Mouse (Mus musculus) lung, embryonic 14.5 days (tissue): Measurements from ENCODE around the gene Rad9b. TPM values are rescaled to one million over a fixed set of nuclear protein-coding genes. Genes with fewer than 3 reads are reported as not detected.
A peak's percentile ranks its signal among the peaks of the same experiment; 100 is the strongest.

Experiments used
- ATAC-seq: fragments of 200-750 bp; cut with Nextera tagmentation; 2 replicates; pipeline ENCODE4 v1.8.0; 2017; ENCODE audit warnings: mild to moderate bottlenecking, moderate TSS enrichment, moderate library complexity; ENCODE audit not compliant: insufficient read depth
- DNase-seq: peaks from one replicate; pipeline ENCODE4 v3.0.0-alpha.2; 2015
- H3K27ac ChIP-seq: fragments of 300-500 bp; sonication (generic); 2 replicates; pipeline ENCODE4 v1.5.1; 2014; ENCODE audit warnings: low read depth, mild to moderate bottlenecking, moderate library complexity
- H3K27me3 ChIP-seq: fragments of 300-500 bp; sonication (generic); 2 replicates; pipeline ENCODE4 v1.6.1; 2014; ENCODE audit warnings: low read length, control low read depth; ENCODE audit not compliant: insufficient read depth
- H3K36me3 ChIP-seq: fragments of 300-500 bp; sonication (generic); 2 replicates; pipeline ENCODE4 v1.6.1; 2014; ENCODE audit warnings: control low read depth; ENCODE audit not compliant: insufficient read depth
- H3K4me1 ChIP-seq: fragments of 300-500 bp; sonication (generic); 2 replicates; pipeline ENCODE4 v1.6.1; 2014; ENCODE audit warnings: antibody characterized with exemption, control low read depth; ENCODE audit not compliant: insufficient read depth
- H3K4me2 ChIP-seq: fragments of 300-500 bp; sonication (generic); 2 replicates; pipeline ENCODE4 v1.6.1; 2014; ENCODE audit warnings: mild to moderate bottlenecking
- H3K4me3 ChIP-seq: fragments of 300-500 bp; sonication (generic); 2 replicates; pipeline ENCODE4 v1.5.1; 2014; ENCODE audit warnings: low read depth, low read length
- H3K9ac ChIP-seq: fragments of 300-500 bp; sonication (generic); 2 replicates; pipeline ENCODE4 v1.6.1; 2014
- H3K9me3 ChIP-seq: fragments of 300-500 bp; sonication (generic); 2 replicates; pipeline ENCODE4 v1.6.1; 2016; ENCODE audit warnings: low read depth, low read length, control low read depth
- CTCF ChIP-seq: IDR thresholded peaks from 2 replicates; pipeline ENCODE4 v1.5.1; 2016; ENCODE audit warnings: antibody characterized with exemption, low read depth
- WGBS: fragments of 180-500 bp; shearing (Covaris S2); extraction: QIAGEN DNeasy Blood & Tissue Kit; methylation state at CpG from one replicate; pipeline ENCODE4 v1.1.7; 2014; 5-methylcytosine and 5-hydroxymethylcytosine counted together
- polyA plus RNA-seq: library from polyadenylated mRNA; unstranded; fragments of >200 nt; fragmentation: Nextera tagmentation; extraction: Ambion mirVana; gene quantifications from 2 replicates; pipeline ENCODE4 v1.2.1, GENCODE M21; 2014

Gene Rad9b
- polyA plus RNA-seq, 1 experiment from 2014 or later, result 5.3 TPM

DNA sequence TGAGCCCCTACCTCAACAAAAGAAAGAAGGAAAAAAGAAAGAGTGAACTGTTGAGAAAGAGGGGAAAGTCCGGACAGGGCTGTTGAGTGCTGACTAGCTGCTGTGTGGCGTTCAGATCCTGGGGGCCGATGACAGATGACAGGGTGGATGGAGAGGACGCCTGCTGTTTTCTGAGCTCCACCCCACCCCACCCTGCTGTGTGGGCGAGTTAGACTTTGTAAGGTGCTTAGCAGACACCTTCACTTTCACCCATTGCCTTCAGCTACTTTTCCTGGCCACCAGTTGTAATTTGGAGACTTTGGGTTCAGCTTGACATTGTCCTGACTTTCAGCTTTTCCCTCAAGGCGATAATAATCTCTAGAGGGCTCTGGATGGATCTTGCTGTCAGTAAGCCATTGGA, 62.9 kb downstream of the Rad9b start:
- Histone ChIP-seq H3K4me3 (no peak overlapping the region), H3K4me1 (0 out of 2 replicates have a peak, but pooled peaks cover 3% of the 10 kb centered on the region), H3K4me2 (no peak overlapping the region), H3K27me3 (no peaks in the 10 kb centered on the region), H3K27ac (no peak overlapping the region), H3K9me3 (no peaks in the 10 kb centered on the region), H3K9ac (no peak overlapping the region), H3K36me3 (0 out of 2 replicates have a peak, but pooled peaks cover 5% of the 10 kb centered on the region)
- TF ChIP-seq CTCF, result no peak
- ATAC-seq, result no peak
- 47% methylated on average over 6 of the region's 6 CpGs for WGBS
- DNase-seq, result no peak

GRCm38 (mm10) chr5:122288147-122288811, 65.8 kb downstream of the Rad9b start:
- no peak for ATAC-seq
- H3K27me3 ChIP-seq, result no peaks in the 10 kb centered on the region
- no peak overlapping the region for H3K4me2 ChIP-seq
- no peaks in the 10 kb centered on the region for H3K9me3 ChIP-seq
- no peak overlapping the region for H3K4me3 ChIP-seq
- H3K36me3 ChIP-seq, result no peaks in the 10 kb centered on the region
- 82% methylated on average over 4 of the region's 4 CpGs for WGBS
- no peak overlapping the region for H3K9ac ChIP-seq
- no peak for TF ChIP-seq CTCF
- H3K27ac ChIP-seq, result no peak overlapping the region
- no peak for DNase-seq
- H3K4me1 ChIP-seq, result peaks cover 7% of the 10 kb centered on the region; the same call in 1 of the 2 replicates

DNA sequence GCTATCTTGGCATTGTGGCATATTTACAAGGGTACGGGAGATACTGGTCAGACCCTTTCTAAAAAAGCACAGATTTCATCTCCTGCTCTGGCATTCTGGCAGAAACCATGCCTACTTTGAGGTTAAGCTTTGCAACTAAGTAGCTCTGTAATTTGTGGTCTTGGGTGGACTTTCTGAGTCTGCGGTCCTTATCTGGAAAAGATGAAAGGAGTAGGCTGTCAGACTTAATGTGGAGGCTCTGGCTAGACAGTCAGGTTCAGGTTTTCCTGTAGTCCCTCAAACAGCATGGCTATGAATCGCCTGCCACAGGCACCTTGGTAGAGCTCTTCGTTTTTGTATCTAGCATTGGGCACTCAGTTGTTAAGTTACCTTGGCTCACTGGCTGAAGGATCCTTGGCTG, 67.0 kb downstream of the Rad9b start:
- Histone ChIP-seq H3K36me3 (no peaks in the 10 kb centered on the region), H3K27ac (no peak overlapping the region), H3K9ac (no peak overlapping the region), H3K27me3 (no peaks in the 10 kb centered on the region), H3K4me3 (no peak overlapping the region), H3K4me1 (peaks cover 7% of the 10 kb centered on the region; the same call in 1 of the 2 replicates), H3K9me3 (no peaks in the 10 kb centered on the region), H3K4me2 (no peak overlapping the region)
- TF ChIP-seq CTCF, result no peak
- 77% methylated on average over 4 of the region's 4 CpGs for WGBS
- ATAC-seq, result no peak
- no peak for DNase-seq

- TF ChIP-seq CTCF, result no peak
- no peaks in the 10 kb centered on the region for H3K36me3 ChIP-seq
- H3K4me2 ChIP-seq, result peak overlapping the region; percentile 83; the same call in 1 of the 2 replicates
- H3K27me3 ChIP-seq, result no peaks in the 10 kb centered on the region
- 82% methylated on average over 10 of the region's 10 CpGs for WGBS
- no peak overlapping the region for H3K27ac ChIP-seq
- DNase-seq (no peak), ATAC-seq (no peak)
- no peaks in the 10 kb centered on the region for H3K9me3 ChIP-seq
- H3K4me1 ChIP-seq, result peaks cover 8% of the 10 kb centered on the region
- H3K9ac ChIP-seq, result no peak overlapping the region
- H3K4me3 ChIP-seq, result 0 out of 2 replicates have a peak overlapping the region, but pooled peaks have one; percentile 99
Measured at GRCm38 (mm10) chr5:122286191-122286590, 67.8 kb downstream of the Rad9b start.

GRCm38 (mm10) chr5:122285767-122286150, 68.3 kb downstream of the Rad9b start:
- WGBS, result 47% methylated on average over 7 of the region's 7 CpGs
- peak overlapping the region; percentile 83 for H3K4me2 ChIP-seq
- H3K9me3 ChIP-seq, result no peaks in the 10 kb centered on the region
- peak overlapping the region; percentile 76 for H3K9ac ChIP-seq
- H3K4me1 ChIP-seq, result peaks cover 13% of the 10 kb centered on the region
- H3K27ac ChIP-seq, result no peak overlapping the region
- DNase-seq (no peak), ATAC-seq (no peak)
- no peak for TF ChIP-seq CTCF
- H3K36me3 ChIP-seq, result no peaks in the 10 kb centered on the region
- H3K27me3 ChIP-seq, result no peaks in the 10 kb centered on the region
- H3K4me3 ChIP-seq, result peak overlapping the region; percentile 99

- peak overlapping the region; percentile 74; the same call in 1 of the 2 replicates for H3K27ac ChIP-seq
Measured at GRCm38 (mm10) chr5:122285029-122285766, 68.8 kb downstream of the Rad9b start.

More at GRCm38 (mm10) chr5:122285029-122285766, 68.8 kb downstream of the Rad9b start:
- Histone ChIP-seq H3K4me1 (peaks cover 18% of the 10 kb centered on the region), H3K4me3 (peak overlapping the region; percentile 99), H3K4me2 (peak overlapping the region; percentile 83), H3K27me3 (no peaks in the 10 kb centered on the region), H3K9ac (peak overlapping the region; percentile 76), H3K36me3 (no peaks in the 10 kb centered on the region), H3K9me3 (no peaks in the 10 kb centered on the region)
- DNase-seq (peak; percentile 50), ATAC-seq (peak; percentile 39; the same call in 1 of the 2 replicates)
- under 1% methylated on average over 34 of the region's 34 CpGs for WGBS
- TF ChIP-seq CTCF, result peak; percentile 19; the same call in 1 of the 2 replicates
